Mouse (Mus musculus): ENCODE results near the gene Stim1.

GRCm38 (mm10) chr7:102267601-102268394 is at the start of gene Stim1:
- peak; percentile 21; the same call in 1 of the 2 replicates for TF ChIP-seq POLR2A (IDR thresholded peaks at IDR 0.05; ENCODE audit: low read depth, low read length)
- TF ChIP-seq CHD1 (IDR thresholded peaks at IDR 0.05; ENCODE audit: low read depth, low read length) = no peak; the same call in 1 of the 2 replicates
- no peak for TF ChIP-seq TBP (conservative IDR thresholded peaks at IDR 0.05; ENCODE audit: low read depth, low read length)
- TF ChIP-seq CTCF (conservative IDR thresholded peaks at IDR 0.05 in 1 of 2, IDR thresholded peaks at IDR 0.05 in 1 of 2; ENCODE audit: low read depth in 2 of 2, low read length in 2 of 2) = no peak
- no peak for TF ChIP-seq EP300 (IDR thresholded peaks at IDR 0.05; ENCODE audit: low read length)
- TF ChIP-seq SIN3A (IDR thresholded peaks at IDR 0.05; ENCODE audit: low read length) = peak; percentile 42; the same call in 1 of the 2 replicates
- no peak for TF ChIP-seq JUND (conservative IDR thresholded peaks at IDR 0.05; ENCODE audit: low read depth, low read length)
- no peak for TF ChIP-seq SMC3 (IDR thresholded peaks at IDR 0.05; ENCODE audit: low read depth, low read length)
- TF ChIP-seq ZKSCAN1 (IDR thresholded peaks at IDR 0.05; ENCODE audit: borderline replicate concordance, low read depth, low read length) = no peak
- TF ChIP-seq USF1 (IDR thresholded peaks at IDR 0.05; ENCODE audit: low read depth, low read length) = no peak
- no peak for TF ChIP-seq MAX (IDR thresholded peaks at IDR 0.05; ENCODE audit: low read length)
- no peak for TF ChIP-seq MAFK (IDR thresholded peaks at IDR 0.05; ENCODE audit: insufficient replicate concordance, low read length)
- no peak for TF ChIP-seq JUN (IDR thresholded peaks at IDR 0.05; ENCODE audit: insufficient read depth, low read depth, low read length)

Data from CH12.LX (cell line).